Comparison of ENCODE assay signal across 27 mouse cellular contexts in the genomic region with DNA sequence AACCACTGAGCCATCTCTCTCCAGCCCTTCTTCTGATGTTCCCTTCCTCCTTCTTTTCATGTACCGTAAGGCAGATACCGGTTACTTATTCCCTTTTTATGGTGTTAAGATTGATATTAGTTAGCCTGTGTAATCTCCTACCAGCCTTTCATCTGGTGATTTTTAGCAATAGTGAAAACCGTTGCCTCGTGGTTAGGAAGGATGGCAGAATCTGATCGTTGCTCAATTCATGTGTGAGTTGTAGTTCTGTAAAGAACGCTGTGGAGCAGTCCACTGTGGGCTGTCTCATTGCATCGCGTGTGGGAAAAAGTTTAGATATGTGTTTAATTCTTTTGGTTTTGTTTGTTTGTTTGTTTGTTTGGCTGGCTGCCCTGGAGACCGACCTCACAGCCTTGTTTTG. TPM values are rescaled to one million over a fixed set of nuclear protein-coding genes. Genes with fewer than 3 reads are reported as not detected.
DNase-seq lines count a peak whose midpoint lies in the region; ATAC-seq and TF ChIP-seq lines count a peak whose summit lies in the region.
"Had no signal": no experiment of that assay in that cellular context is flagged by ENCODE, and none has a peak within 500 bp of the region (broad histone marks: within the 10 kb centered on the region; RNA-seq: fewer than 3 reads in every experiment).

No protein-coding gene starts in this region.

- H3K27me3 ChIP-seq in midbrain, embryonic 15.5 days (replicated peaks) = no peaks in the 10 kb centered on the region
- H3K27me3 ChIP-seq: embryonic facial prominence, embryonic 12.5 days; embryonic facial prominence, embryonic 15.5 days; hindbrain, embryonic 13.5 days had no signal

- no peaks in the 10 kb centered on the region for H3K9me3 ChIP-seq in midbrain, embryonic 15.5 days
- H3K9me3 ChIP-seq: embryonic facial prominence, embryonic 12.5 days; embryonic facial prominence, embryonic 15.5 days; heart, embryonic 10.5 days; hindbrain, embryonic 13.5 days had no signal

- peaks cover 6% of the 10 kb centered on the region for H3K4me1 ChIP-seq in bone marrow, adult 2 months (ENCODE audit: control insufficient read depth, insufficient read depth, low read length)
- no peaks in the 10 kb centered on the region for H3K4me1 ChIP-seq in midbrain, embryonic 15.5 days
- H3K4me1 ChIP-seq: embryonic facial prominence, embryonic 12.5 days; embryonic facial prominence, embryonic 15.5 days; heart, embryonic 10.5 days; hindbrain, embryonic 13.5 days had no signal

- H3K27ac ChIP-seq in bone marrow, adult 2 months (ENCODE audit: control insufficient read depth, insufficient read depth, low read depth, low read length, poor library complexity) = peak overlapping the region; percentile 36; the same call in 1 of the 2 replicates
- 0 out of 2 replicates have a peak overlapping the region, but pooled peaks have one; percentile 3 for H3K27ac ChIP-seq in macrophage
- no peak overlapping the region for H3K27ac ChIP-seq in midbrain, embryonic 15.5 days
- H3K27ac ChIP-seq: embryonic facial prominence, embryonic 12.5 days; embryonic facial prominence, embryonic 15.5 days; gastrocnemius, adult 2 months; heart, adult 2 months; heart, embryonic 10.5 days; hindbrain, embryonic 13.5 days; hindbrain, postnatal 0 days had no signal

- H3K9ac ChIP-seq in midbrain, embryonic 15.5 days = no peak overlapping the region
- H3K9ac ChIP-seq: embryonic facial prominence, embryonic 12.5 days; embryonic facial prominence, embryonic 15.5 days; forebrain, postnatal 0 days; hindbrain, embryonic 13.5 days had no signal

- peaks cover 4% of the 10 kb centered on the region; the same call in 1 of the 2 replicates for H3K79me2 ChIP-seq in macrophage (ENCODE audit: inconsistent target)

- no peak for TF ChIP-seq POLR2A in bone marrow, adult 2 months (IDR thresholded peaks at IDR 0.05; ENCODE audit: borderline replicate concordance, control insufficient read depth, low read depth, low read length)

- peak; percentile 81 for DNase-seq in 416B (ENCODE audit: low read depth)
- DNase-seq in lung, postnatal 36 days = no peak
- DNase-seq: adrenal gland, postnatal 10 days; adrenal gland, postnatal 36 days; cerebellum, adult 11-12 months; cerebellum, adult 8-10 months; cerebellum, postnatal 10 days; cerebellum, postnatal 36 days; forebrain, postnatal 0 days; gastrocnemius, adult 2 months; gastrocnemius, postnatal 14 days; heart, adult 2 months; kidney, adult 18-20 months had no signal

- 35% methylated on average over 9 of the region's 9 CpGs for WGBS in bone marrow, adult 2 months
- WGBS in macrophage (ENCODE audit: missing documents) = 39% methylated on average over 8 of the region's 9 CpGs
- WGBS in midbrain, embryonic 15.5 days = 94% methylated on average over 9 of the region's 9 CpGs

- TF ChIP-seq CTCF in bone marrow, adult 2 months (IDR thresholded peaks at IDR 0.05; ENCODE audit: control insufficient read depth, insufficient read depth, low read length) = no peak

- H3K4me2 ChIP-seq in midbrain, embryonic 15.5 days = no peak overlapping the region
- H3K4me2 ChIP-seq: embryonic facial prominence, embryonic 12.5 days; embryonic facial prominence, embryonic 15.5 days; hindbrain, embryonic 13.5 days had no signal

- peaks cover 22% of the 10 kb centered on the region for H3K36me3 ChIP-seq in macrophage (ENCODE audit: inconsistent target)
- H3K36me3 ChIP-seq in midbrain, embryonic 15.5 days (replicated peaks) = peaks cover 4% of the 10 kb centered on the region; the same call in 1 of the 2 replicates

- no peak for ATAC-seq in midbrain, embryonic 15.5 days (replicated peaks)
- no peak for ATAC-seq in cerebellum, adult (ENCODE audit: insufficient number of reproducible peaks, low FRiP score, low TSS enrichment)
- ATAC-seq: activated CD4-positive, CD25-positive, alpha-beta regulatory T cell, adult 4 months; CD4-positive, CD25-positive, alpha-beta regulatory T cell, adult 4 months; forebrain, embryonic 14.5 days; forebrain, postnatal 0 days; hindbrain, postnatal 0 days; inflammation-experienced regulatory T-cells, adult 6 months; intestine, embryonic 16.5 days had no signal

- no peak overlapping the region for H3K4me3 ChIP-seq in bone marrow, adult 2 months (replicated peaks; ENCODE audit: control insufficient read depth, low read depth, low read length)
- no peak overlapping the region for H3K4me3 ChIP-seq in macrophage (ENCODE audit: inconsistent target)
- no peak overlapping the region for H3K4me3 ChIP-seq in midbrain, embryonic 15.5 days
- H3K4me3 ChIP-seq: embryonic facial prominence, embryonic 12.5 days; embryonic facial prominence, embryonic 15.5 days; gastrocnemius, adult 2 months; heart, adult 2 months; heart, embryonic 10.5 days; hindbrain, embryonic 13.5 days had no signal

RNA-seq across cellular contexts. Expression of gene Zcchc4, which starts 18.0 kb away (rescaled TPM):
- 10.3 and 11.1 TPM in 2 replicates for polyA plus RNA-seq in bone marrow, adult 2 months (2011; ENCODE audit: insufficient read depth, insufficient read length, low replicate concordance, missing spikeins)
- 10 to 100 TPM; 25.3 to 66.0 (median 46.9) TPM for total RNA-seq in macrophage (2018; cell fraction: chromatin; rRNA removed)
- 10 to 100 TPM in 3 of 26 experiments, 1 to 10 TPM in 23; 3.0 to 12.5 (median 7.2) TPM for total RNA-seq in macrophage (2018; cell fraction: cytosol; rRNA removed)
- total RNA-seq in macrophage (2018; cell fraction: nucleus; rRNA removed) = 10 to 100 TPM; 15.3 to 51.4 (median 30.8) TPM
- 6.8 to 8.1 TPM (median 7.3 TPM) in 3 replicates for polyA plus RNA-seq in macrophage (2018)
- 11.3 and 13.1 TPM in 2 replicates for polyA plus RNA-seq in midbrain, embryonic 15.5 days (2015; fragmentation: Nextera tagmentation; extraction: Ambion mirVana)

RNA-seq across cellular contexts. Expression of gene Anapc4, which starts 40.6 kb away (rescaled TPM):
- polyA plus RNA-seq in bone marrow, adult 2 months (2011; ENCODE audit: insufficient read depth, insufficient read length, low replicate concordance, missing spikeins) = 47.8 and 82.5 TPM in 2 replicates
- 100 to 1,000 TPM in 15 of 26 experiments, 10 to 100 TPM in 11; 24.7 to 170 (median 108) TPM for total RNA-seq in macrophage (2018; cell fraction: chromatin; rRNA removed)
- total RNA-seq in macrophage (2018; cell fraction: cytosol; rRNA removed) = 10 to 100 TPM; 18.3 to 33.6 (median 25.9) TPM
- total RNA-seq in macrophage (2018; cell fraction: nucleus; rRNA removed) = 10 to 100 TPM; 21.5 to 70.8 (median 47.8) TPM
- polyA plus RNA-seq in macrophage (2018) = 28.3 to 31.8 TPM (median 28.8 TPM) in 3 replicates
- 115 TPM in 2 replicates for polyA plus RNA-seq in midbrain, embryonic 15.5 days (2015; fragmentation: Nextera tagmentation; extraction: Ambion mirVana)

RNA-seq across cellular contexts. Expression of gene Pi4k2b, which starts 51.9 kb away (rescaled TPM):
- polyA plus RNA-seq in bone marrow, adult 2 months (2011; ENCODE audit: insufficient read depth, insufficient read length, low replicate concordance, missing spikeins) = 10.0 and 16.5 TPM in 2 replicates
- 10 to 100 TPM; 10.9 to 66.7 (median 27.9) TPM for total RNA-seq in macrophage (2018; cell fraction: chromatin; rRNA removed)
- total RNA-seq in macrophage (2018; cell fraction: cytosol; rRNA removed) = 10 to 100 TPM in 16 of 26 experiments, 1 to 10 TPM in 10; 6.7 to 18.7 (median 10.2) TPM
- total RNA-seq in macrophage (2018; cell fraction: nucleus; rRNA removed) = 10 to 100 TPM in 25 of 26 experiments, 1 to 10 TPM in 1; 10.0 to 77.8 (median 23.8) TPM
- polyA plus RNA-seq in macrophage (2018) = 8.7 to 9.0 TPM (median 8.8 TPM) in 3 replicates
- 3.3 and 3.4 TPM in 2 replicates for polyA plus RNA-seq in midbrain, embryonic 15.5 days (2015; fragmentation: Nextera tagmentation; extraction: Ambion mirVana)
